Mouse (Mus musculus) liver, adult (tissue): ENCODE data around the gene Far1.

Source experiments
- GATA4 ChIP-seq: IDR thresholded peaks from 2 replicates; pipeline ENCODE4 v1.6.1; 2014; ENCODE audit warnings: mild to moderate bottlenecking, low read length; ENCODE audit not compliant: insufficient replicate concordance

Gene Far1

DNA sequence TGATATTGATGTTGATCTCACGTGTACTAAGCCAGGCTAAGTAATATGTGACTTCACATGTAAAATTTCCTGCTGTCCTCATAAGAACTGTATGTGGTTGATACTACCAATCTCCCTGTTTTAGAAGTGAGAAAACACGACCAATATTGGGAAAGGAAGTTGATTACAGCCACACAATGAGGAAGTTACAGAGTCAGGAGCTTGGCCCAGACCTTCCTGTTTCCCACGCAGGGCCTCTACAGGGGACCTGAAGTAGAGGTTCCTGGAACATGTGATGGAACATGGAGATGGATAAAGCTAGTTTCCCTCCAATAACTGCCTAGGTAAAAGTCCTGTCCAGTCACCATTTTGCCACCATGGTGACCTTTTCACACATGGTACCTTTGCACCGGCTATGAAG, 99.0 kb downstream of the Far1 start:
- TF ChIP-seq GATA4 = no peak

DNA sequence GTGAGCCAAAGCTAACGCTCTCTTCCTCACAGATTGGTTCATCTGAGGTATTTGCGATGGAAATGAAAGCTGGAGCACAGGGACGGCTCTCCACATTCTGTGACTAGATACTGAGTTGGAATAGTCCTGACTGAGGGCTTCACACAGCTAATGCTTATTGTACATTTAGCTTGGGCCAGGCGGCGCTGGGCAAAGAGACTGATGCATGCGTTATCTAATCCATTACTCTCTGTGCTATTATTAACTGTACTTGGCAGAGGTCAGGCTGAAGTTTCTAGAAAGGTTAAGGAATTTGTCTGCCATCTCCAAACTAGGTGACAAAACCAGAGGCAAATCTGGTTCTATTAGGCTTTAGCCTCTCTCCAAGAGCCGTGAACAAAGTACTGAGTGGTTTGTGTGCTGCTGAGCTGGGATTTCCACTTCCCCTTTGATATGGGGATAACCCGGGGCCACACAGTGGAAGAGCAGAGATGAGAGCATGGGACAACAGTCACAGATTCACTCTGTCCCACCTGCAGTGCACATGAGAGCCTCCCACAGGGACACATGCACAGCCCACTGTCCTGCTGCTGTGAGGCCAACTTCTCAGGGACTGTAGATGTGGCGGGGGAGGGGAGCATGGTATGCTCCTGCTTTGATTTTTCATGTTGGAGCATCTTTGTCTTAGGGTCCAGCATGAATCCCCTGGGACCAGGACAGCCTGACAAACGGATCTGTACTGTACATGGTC, 100.7 kb downstream of the Far1 start:
- TF ChIP-seq GATA4 = no peak

DNA sequence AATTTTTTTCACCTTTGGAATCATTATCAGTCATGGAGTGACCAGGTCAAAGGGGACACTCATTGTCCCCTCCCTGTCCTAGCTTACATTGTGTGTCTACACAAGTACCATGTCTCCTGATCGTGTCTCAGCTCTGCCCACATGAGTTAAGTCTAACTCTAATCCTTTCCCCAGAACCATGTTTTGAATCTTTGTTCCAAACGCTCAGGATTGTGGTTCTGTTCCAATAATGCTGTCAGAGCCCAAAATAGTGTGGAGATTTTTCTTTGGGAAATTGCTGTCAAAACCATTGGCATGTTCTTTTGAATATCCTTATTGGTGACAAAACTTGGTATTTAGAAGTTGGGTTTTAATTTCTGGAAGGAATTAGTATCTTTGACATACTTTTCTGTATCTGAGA, 105.5 kb downstream of the Far1 start:
- no peak for TF ChIP-seq GATA4

DNA sequence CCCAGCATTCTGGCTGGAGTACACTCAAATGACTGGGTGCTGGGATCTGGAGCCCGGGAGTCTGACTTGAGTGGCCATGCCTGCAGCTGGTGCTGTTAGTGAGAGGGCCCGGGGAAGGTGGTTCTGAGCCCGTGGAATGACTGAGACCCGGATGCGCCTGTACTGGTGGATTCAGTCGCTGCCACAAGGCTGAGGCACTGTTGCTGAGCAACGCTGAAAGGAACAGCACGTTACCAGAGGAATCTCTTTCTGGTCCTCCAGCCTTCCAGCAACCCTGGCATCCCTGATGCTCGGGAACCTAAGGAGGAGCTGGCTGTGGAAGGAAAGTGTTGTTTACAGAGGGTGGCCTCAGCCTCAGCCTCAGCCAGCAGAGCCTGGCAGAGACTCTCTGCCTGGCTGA, 106.1 kb downstream of the Far1 start:
- TF ChIP-seq GATA4 = no peak
